Mouse (Mus musculus) liver, postnatal 0 days (tissue): Measurements from ENCODE around the gene Siae.

Experiments used
- CTCF ChIP-seq: sonication (generic); IDR thresholded peaks from 2 replicates; pipeline ENCODE4 v1.5.1; 2016; ENCODE audit warnings: antibody characterized with exemption, low read depth
- EP300 ChIP-seq: IDR thresholded peaks from 2 replicates; pipeline ENCODE4 v1.6.1; 2016; ENCODE audit warnings: antibody characterized with exemption, low read depth, mild to moderate bottlenecking

DNA sequence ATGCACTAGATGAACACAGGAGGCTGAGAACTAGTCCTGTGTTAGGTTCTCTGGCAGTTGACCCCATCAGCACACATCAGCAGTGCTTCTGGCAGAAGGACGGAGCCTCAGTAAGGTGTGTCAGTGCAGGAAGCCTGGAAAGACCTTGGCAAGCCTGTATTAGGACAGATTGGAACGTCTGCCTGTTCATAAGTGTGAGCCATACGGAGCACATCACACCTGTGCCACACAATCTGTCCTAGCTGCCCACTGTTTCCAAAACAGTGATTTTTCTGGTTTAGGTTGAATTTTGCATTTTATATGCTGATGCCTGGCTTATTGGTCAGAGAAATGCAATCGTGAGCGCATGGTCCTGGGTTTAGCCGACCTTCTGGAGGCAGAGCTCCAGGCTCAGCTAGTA, 65.8 kb downstream of the Siae start:
- TF ChIP-seq CTCF (no peak), EP300 (no peak)
